Mouse (Mus musculus): Measurements from ENCODE around the gene 4930558K02Rik. TPM values are rescaled to one million over a fixed set of nuclear protein-coding genes. Genes with fewer than 3 reads are reported as not detected.

The 4930558K02Rik gene
- not detected for polyA plus RNA-seq (2014; fragmentation: Illumina TruSeq; extraction: RNeasy Lipid Tissue Mini Kit (QIAGEN cat#74804); ENCODE audit: low read depth, low replicate concordance)

GRCm38 (mm10) chr1:161979536-161979935 is at the start of gene 4930558K02Rik:
Gene 4930558K02Rik, minus strand, starts transcription at chr1:161979636.

GRCm38 (mm10) chr1:161968589-161969407 is 10.6 kb downstream of the 4930558K02Rik start, which contains the start of gene Pigc:
Gene Pigc, plus strand, starts transcription at chr1:161969186.

Other genes starting within 250 kb of the 4930558K02Rik start
- 0.41 TPM for gene Fasl, start 191.1 kb downstream of the 4930558K02Rik start, polyA plus RNA-seq (2014; fragmentation: Illumina TruSeq; extraction: RNeasy Lipid Tissue Mini Kit (QIAGEN cat#74804); ENCODE audit: low read depth, low replicate concordance)
- 169 TPM for gene Suco, start 103.0 kb downstream of the 4930558K02Rik start, polyA plus RNA-seq (2014; fragmentation: Illumina TruSeq; extraction: RNeasy Lipid Tissue Mini Kit (QIAGEN cat#74804); ENCODE audit: low read depth, low replicate concordance)
- gene Pigc, start 10.4 kb downstream of the 4930558K02Rik start, polyA plus RNA-seq (2014; fragmentation: Illumina TruSeq; extraction: RNeasy Lipid Tissue Mini Kit (QIAGEN cat#74804); ENCODE audit: low read depth, low replicate concordance): 21.5 TPM

Measured in adrenal gland, adult 10 weeks (tissue).